Mouse (Mus musculus) lung, embryonic 14.5 days (tissue): Measurements from ENCODE around the gene Gm47996. TPM values are rescaled to one million over a fixed set of nuclear protein-coding genes. Genes with fewer than 3 reads are reported as not detected.

ENCODE experiments used
- ATAC-seq: fragments of 200-750 bp; cut with Nextera tagmentation; 2 replicates; pipeline ENCODE4 v1.8.0; 2017; ENCODE audit warnings: mild to moderate bottlenecking, moderate TSS enrichment, moderate library complexity; ENCODE audit not compliant: insufficient read depth
- DNase-seq: peaks from one replicate; pipeline ENCODE4 v3.0.0-alpha.2; 2015
- H3K27ac ChIP-seq: fragments of 300-500 bp; sonication (generic); 2 replicates; pipeline ENCODE4 v1.5.1; 2014; ENCODE audit warnings: low read depth, mild to moderate bottlenecking, moderate library complexity
- H3K27me3 ChIP-seq: fragments of 300-500 bp; sonication (generic); 2 replicates; pipeline ENCODE4 v1.6.1; 2014; ENCODE audit warnings: low read length, control low read depth; ENCODE audit not compliant: insufficient read depth
- H3K36me3 ChIP-seq: fragments of 300-500 bp; sonication (generic); 2 replicates; pipeline ENCODE4 v1.6.1; 2014; ENCODE audit warnings: control low read depth; ENCODE audit not compliant: insufficient read depth
- H3K4me1 ChIP-seq: fragments of 300-500 bp; sonication (generic); 2 replicates; pipeline ENCODE4 v1.6.1; 2014; ENCODE audit warnings: antibody characterized with exemption, control low read depth; ENCODE audit not compliant: insufficient read depth
- H3K4me2 ChIP-seq: fragments of 300-500 bp; sonication (generic); 2 replicates; pipeline ENCODE4 v1.6.1; 2014; ENCODE audit warnings: mild to moderate bottlenecking
- H3K4me3 ChIP-seq: fragments of 300-500 bp; sonication (generic); 2 replicates; pipeline ENCODE4 v1.5.1; 2014; ENCODE audit warnings: low read depth, low read length
- H3K9ac ChIP-seq: fragments of 300-500 bp; sonication (generic); 2 replicates; pipeline ENCODE4 v1.6.1; 2014
- H3K9me3 ChIP-seq: fragments of 300-500 bp; sonication (generic); 2 replicates; pipeline ENCODE4 v1.6.1; 2016; ENCODE audit warnings: low read depth, low read length, control low read depth
- CTCF ChIP-seq: IDR thresholded peaks from 2 replicates; pipeline ENCODE4 v1.5.1; 2016; ENCODE audit warnings: antibody characterized with exemption, low read depth
- WGBS: fragments of 180-500 bp; shearing (Covaris S2); extraction: QIAGEN DNeasy Blood & Tissue Kit; methylation state at CpG from one replicate; pipeline ENCODE4 v1.1.7; 2014; 5-methylcytosine and 5-hydroxymethylcytosine counted together
- polyA plus RNA-seq: library from polyadenylated mRNA; unstranded; fragments of >200 nt; fragmentation: Nextera tagmentation; extraction: Ambion mirVana; gene quantifications from 2 replicates; pipeline ENCODE4 v1.2.1, GENCODE M21; 2014

Gm47996 gene
- polyA plus RNA-seq, 1 experiment from 2014 or later: not detected

GRCm38 (mm10) chr1:151237780-151238179, 27.8 kb downstream of the Gm47996 start:
- DNase-seq (peak; percentile 37), ATAC-seq (no peak)
- no peaks in the 10 kb centered on the region for H3K9me3 ChIP-seq
- no peak overlapping the region for H3K9ac ChIP-seq
- TF ChIP-seq CTCF: no peak
- H3K4me3 ChIP-seq: no peak overlapping the region
- no peaks in the 10 kb centered on the region for H3K36me3 ChIP-seq
- no peak overlapping the region for H3K4me2 ChIP-seq
- no peaks in the 10 kb centered on the region for H3K4me1 ChIP-seq
- no peak overlapping the region for H3K27ac ChIP-seq
- WGBS: 53% methylated on average over 3 of the region's 3 CpGs
- no peaks in the 10 kb centered on the region for H3K27me3 ChIP-seq

- Histone ChIP-seq H3K27ac (no peak overlapping the region), H3K4me1 (no peaks in the 10 kb centered on the region), H3K4me3 (no peak overlapping the region), H3K4me2 (no peak overlapping the region), H3K27me3 (no peaks in the 10 kb centered on the region), H3K36me3 (no peaks in the 10 kb centered on the region), H3K9me3 (no peaks in the 10 kb centered on the region), H3K9ac (no peak overlapping the region)
- DNase-seq: no peak
- no peak for TF ChIP-seq CTCF
- WGBS: 77% methylated on average over 4 of the region's 4 CpGs
- no peak for ATAC-seq
Measured at GRCm38 (mm10) chr1:151243332-151243731, 33.4 kb downstream of the Gm47996 start.

GRCm38 (mm10) chr1:151244013-151244412, 34.1 kb downstream of the Gm47996 start:
- Histone ChIP-seq H3K4me1 (no peaks in the 10 kb centered on the region), H3K27ac (no peak overlapping the region), H3K36me3 (no peaks in the 10 kb centered on the region), H3K9ac (no peak overlapping the region), H3K4me3 (no peak overlapping the region), H3K4me2 (no peak overlapping the region), H3K9me3 (no peaks in the 10 kb centered on the region), H3K27me3 (no peaks in the 10 kb centered on the region)
- WGBS: 92% methylated on average over 5 of the region's 5 CpGs
- TF ChIP-seq CTCF: no peak
- DNase-seq (no peak), ATAC-seq (no peak)

GRCm38 (mm10) chr1:151244761-151245160, 34.8 kb downstream of the Gm47996 start:
- H3K4me1 ChIP-seq: no peaks in the 10 kb centered on the region
- H3K27me3 ChIP-seq: no peaks in the 10 kb centered on the region
- H3K4me2 ChIP-seq: no peak overlapping the region
- H3K36me3 ChIP-seq: no peaks in the 10 kb centered on the region
- no peaks in the 10 kb centered on the region for H3K9me3 ChIP-seq
- no peak overlapping the region for H3K4me3 ChIP-seq
- WGBS: 64% methylated on average over 4 of the region's 4 CpGs
- TF ChIP-seq CTCF: no peak
- no peak for ATAC-seq
- no peak overlapping the region for H3K27ac ChIP-seq
- no peak for DNase-seq
- H3K9ac ChIP-seq: no peak overlapping the region

GRCm38 (mm10) chr1:151245165-151245564, 35.2 kb downstream of the Gm47996 start:
- 67% methylated on average over 10 of the region's 10 CpGs for WGBS
- H3K9me3 ChIP-seq: no peaks in the 10 kb centered on the region
- ATAC-seq (no peak), DNase-seq (no peak)
- H3K9ac ChIP-seq: no peak overlapping the region
- H3K4me1 ChIP-seq: no peaks in the 10 kb centered on the region
- H3K4me2 ChIP-seq: no peak overlapping the region
- no peaks in the 10 kb centered on the region for H3K36me3 ChIP-seq
- no peak overlapping the region for H3K4me3 ChIP-seq
- H3K27ac ChIP-seq: no peak overlapping the region
- no peak for TF ChIP-seq CTCF
- H3K27me3 ChIP-seq: no peaks in the 10 kb centered on the region

- no peak for TF ChIP-seq CTCF
- H3K4me1 ChIP-seq: no peaks in the 10 kb centered on the region
- no peak overlapping the region for H3K9ac ChIP-seq
- no peaks in the 10 kb centered on the region for H3K9me3 ChIP-seq
- no peaks in the 10 kb centered on the region for H3K27me3 ChIP-seq
- ATAC-seq (no peak), DNase-seq (no peak)
- H3K27ac ChIP-seq: no peak overlapping the region
- no peak overlapping the region for H3K4me2 ChIP-seq
- no peak overlapping the region for H3K4me3 ChIP-seq
- no peaks in the 10 kb centered on the region for H3K36me3 ChIP-seq
- WGBS: 51% methylated on average over 2 of the region's 2 CpGs
Measured at GRCm38 (mm10) chr1:151245846-151246245, 35.9 kb downstream of the Gm47996 start.

- DNase-seq: no peak
Measured at GRCm38 (mm10) chr1:151250109-151250508, 40.2 kb downstream of the Gm47996 start.

GRCm38 (mm10) chr1:151250529-151251193, 40.7 kb downstream of the Gm47996 start:
- no peaks in the 10 kb centered on the region for H3K36me3 ChIP-seq
- ATAC-seq (peak; percentile 96), DNase-seq (peak; percentile 86)
- no peaks in the 10 kb centered on the region for H3K27me3 ChIP-seq
- H3K4me2 ChIP-seq: peak overlapping the region; percentile 45
- no peaks in the 10 kb centered on the region for H3K4me1 ChIP-seq
- peak overlapping the region; percentile 2; the same call in 1 of the 2 replicates for H3K27ac ChIP-seq
- H3K9me3 ChIP-seq: no peaks in the 10 kb centered on the region
- H3K9ac ChIP-seq: no peak overlapping the region
- WGBS: 41% methylated on average over 18 of the region's 18 CpGs
- no peak for TF ChIP-seq CTCF
- H3K4me3 ChIP-seq: no peak overlapping the region; the same call in 1 of the 2 replicates

More at GRCm38 (mm10) chr1:151250109-151250508, 40.2 kb downstream of the Gm47996 start:
- Histone ChIP-seq H3K27me3 (no peaks in the 10 kb centered on the region), H3K4me2 (no peak overlapping the region), H3K4me3 (no peak overlapping the region), H3K9ac (no peak overlapping the region), H3K36me3 (no peaks in the 10 kb centered on the region), H3K9me3 (no peaks in the 10 kb centered on the region), H3K4me1 (no peaks in the 10 kb centered on the region), H3K27ac (no peak overlapping the region)
- ATAC-seq: no peak
- no peak for TF ChIP-seq CTCF
- WGBS: 74% methylated on average over 3 of the region's 3 CpGs
